Mouse (Mus musculus) G1E (cell line): Measurements from ENCODE around the gene Pcdh17. TPM values are rescaled to one million over a fixed set of nuclear protein-coding genes. Genes with fewer than 3 reads are reported as not detected.

Experiments
- ATAC-seq: 2 replicates; pipeline ENCODE4 v1.8.0; 2016; ENCODE audit warnings: mild to moderate bottlenecking; ENCODE audit not compliant: insufficient number of reproducible peaks, poor library complexity, low FRiP score, severe bottlenecking; ENCODE audit errors: extremely low read depth
- DNase-seq: peaks from one replicate; pipeline ENCODE4 v3.0.0; 2012; ENCODE audit warnings: low spot score
- H3K27me3 ChIP-seq: 2 replicates; pipeline ENCODE4 v1.6.1; 2012; ENCODE audit warnings: mild to moderate bottlenecking, low read length, inconsistent platforms; ENCODE audit not compliant: insufficient read depth
- H3K36me3 ChIP-seq: replicated peaks from 2 replicates; pipeline ENCODE3; 2012; ENCODE audit warnings: mild to moderate bottlenecking, inconsistent platforms
- H3K4me1 ChIP-seq: 2 replicates; pipeline ENCODE4 v1.6.1; 2012; ENCODE audit warnings: low read depth, low read length, inconsistent platforms, mixed read lengths; ENCODE audit not compliant: insufficient read depth
- H3K4me3 ChIP-seq: 2 replicates; pipeline ENCODE4 v1.5.1; 2012; ENCODE audit warnings: low read depth, mild to moderate bottlenecking, inconsistent platforms, low read length, moderate library complexity, mixed read lengths
- H3K9me3 ChIP-seq: replicated peaks from 2 replicates; pipeline ENCODE4 v1.6.1; 2012; ENCODE audit warnings: inconsistent platforms
- CTCF ChIP-seq: IDR thresholded peaks from 2 replicates; pipeline ENCODE4 v1.5.1; 2012; ENCODE audit warnings: low read depth, low read length, inconsistent platforms, mixed read lengths
- GATA1 ChIP-seq: IDR thresholded peaks from 2 replicates; pipeline ENCODE4 v1.6.1; 2012; ENCODE audit warnings: borderline replicate concordance, low read length, inconsistent platforms, mixed read lengths
- GATA2 ChIP-seq: IDR thresholded peaks from 2 replicates; pipeline ENCODE4 v1.6.1; 2012; ENCODE audit warnings: low read depth, low read length, inconsistent platforms, borderline replicate concordance
- POLR2AphosphoS5 ChIP-seq: IDR thresholded peaks from 2 replicates; pipeline ENCODE4 v1.6.1; 2012; ENCODE audit warnings: low read depth, low read length, inconsistent platforms; ENCODE audit not compliant: insufficient replicate concordance
- TAL1 ChIP-seq: conservative IDR thresholded peaks from 2 replicates; pipeline ENCODE4 v1.6.1; 2012; ENCODE audit warnings: low read depth, low read length, inconsistent platforms, mixed read lengths
- polyA plus RNA-seq: library from polyadenylated mRNA; stranded (reverse); fragments of >175 nt; gene quantifications from 2 replicates; pipeline ENCODE4 v1.2.3, GENCODE M21; 2012
- total RNA-seq, 2 experiments: library from RNA; stranded (forward) in 1 of 2; stranded (reverse) in 1 of 2; fragments of 200-1000 nt in 1 of 2; fragments of >200 nt in 1 of 2; fragmentation: Nextera tagmentation in 1 of 2; gene quantifications; 2 replicates each; pipeline ENCODE4 v1.2.3; 2014 to 2017

Gene Pcdh17
- total and polyA plus RNA-seq, 3 experiments = 0.05 TPM; not detected in 2

DNA sequence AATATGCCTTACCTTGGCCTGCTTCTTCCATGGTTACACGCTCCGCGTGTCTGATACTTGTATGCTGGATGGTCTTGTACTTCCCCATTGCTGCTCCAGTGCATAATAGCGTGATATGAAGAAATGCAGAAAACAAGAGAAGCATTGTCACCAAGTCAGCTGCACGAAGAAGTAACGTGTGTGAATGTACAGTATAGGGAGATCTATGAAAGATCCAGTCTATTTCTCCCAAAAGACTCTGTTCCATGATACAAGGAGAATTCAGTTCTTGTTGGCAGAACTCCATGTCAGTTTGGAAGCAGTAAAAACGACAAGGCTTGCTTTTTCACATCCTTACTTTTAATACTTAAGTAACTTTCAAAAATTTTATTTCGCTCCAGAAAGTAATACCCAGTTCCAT is 33.0 kb downstream of the Pcdh17 start:
- Histone ChIP-seq H3K9me3 (peaks cover 9% of the 10 kb centered on the region; the same call in 1 of the 2 replicates), H3K4me3 (no peak overlapping the region), H3K27me3 (no peaks in the 10 kb centered on the region), H3K36me3 (no peaks in the 10 kb centered on the region), H3K4me1 (no peaks in the 10 kb centered on the region)
- TF ChIP-seq TAL1 = no peak
- no peak for TF ChIP-seq GATA1
- TF ChIP-seq GATA2 = no peak
- TF ChIP-seq CTCF = no peak
- TF ChIP-seq POLR2AphosphoS5 = no peak
- ATAC-seq (no peak), DNase-seq (no peak)

DNA sequence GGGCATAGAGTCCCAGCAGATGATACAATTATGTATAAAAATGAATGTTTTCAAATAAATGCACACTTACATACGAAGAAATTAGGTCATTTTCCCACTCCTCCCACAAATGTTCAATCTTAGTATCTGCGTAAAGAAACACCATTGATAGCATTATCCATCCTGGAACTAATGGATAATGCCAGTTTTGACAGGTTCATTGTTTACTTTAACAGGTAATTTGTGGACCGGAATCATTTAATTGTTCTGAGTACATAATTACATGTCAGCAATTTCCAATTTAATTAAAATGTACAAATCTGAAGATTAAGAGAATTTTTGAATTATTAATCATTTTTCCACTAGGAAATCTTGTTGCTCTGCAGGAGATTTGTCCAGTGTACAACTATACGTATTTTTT is 33.5 kb downstream of the Pcdh17 start:
- TF ChIP-seq GATA1 (no peak), POLR2AphosphoS5 (no peak), CTCF (no peak), TAL1 (no peak), GATA2 (no peak)
- DNase-seq = no peak
- Histone ChIP-seq H3K4me1 (no peaks in the 10 kb centered on the region), H3K4me3 (no peak overlapping the region), H3K36me3 (no peaks in the 10 kb centered on the region), H3K9me3 (peaks cover 9% of the 10 kb centered on the region), H3K27me3 (no peaks in the 10 kb centered on the region)
- no peak for ATAC-seq

DNA sequence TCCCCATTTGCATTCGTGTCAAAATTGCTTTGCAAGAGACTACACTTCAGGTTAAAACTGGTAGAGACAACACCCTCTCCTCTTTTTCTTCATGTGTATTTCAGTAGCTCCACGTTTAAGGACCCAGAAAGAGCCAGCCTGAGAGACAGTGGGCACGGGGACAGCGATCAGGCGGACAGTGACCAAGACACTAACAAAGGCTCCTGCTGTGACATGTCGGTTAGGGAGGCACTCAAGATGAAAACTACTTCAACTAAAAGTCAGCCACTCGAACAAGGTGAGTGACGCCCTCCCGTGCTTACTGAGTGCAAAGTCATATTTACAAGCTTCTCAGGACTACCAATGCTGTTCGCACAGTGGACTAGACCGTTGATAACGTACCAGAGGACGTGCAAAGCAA is 34.0 kb downstream of the Pcdh17 start:
- Histone ChIP-seq H3K9me3 (peaks cover 11% of the 10 kb centered on the region), H3K4me1 (no peaks in the 10 kb centered on the region), H3K36me3 (no peaks in the 10 kb centered on the region), H3K27me3 (no peaks in the 10 kb centered on the region), H3K4me3 (no peak overlapping the region)
- no peak for ATAC-seq
- TF ChIP-seq POLR2AphosphoS5 = no peak
- TF ChIP-seq GATA2 = no peak
- no peak for TF ChIP-seq GATA1
- TF ChIP-seq TAL1 = no peak
- no peak for TF ChIP-seq CTCF
- no peak for DNase-seq

DNA sequence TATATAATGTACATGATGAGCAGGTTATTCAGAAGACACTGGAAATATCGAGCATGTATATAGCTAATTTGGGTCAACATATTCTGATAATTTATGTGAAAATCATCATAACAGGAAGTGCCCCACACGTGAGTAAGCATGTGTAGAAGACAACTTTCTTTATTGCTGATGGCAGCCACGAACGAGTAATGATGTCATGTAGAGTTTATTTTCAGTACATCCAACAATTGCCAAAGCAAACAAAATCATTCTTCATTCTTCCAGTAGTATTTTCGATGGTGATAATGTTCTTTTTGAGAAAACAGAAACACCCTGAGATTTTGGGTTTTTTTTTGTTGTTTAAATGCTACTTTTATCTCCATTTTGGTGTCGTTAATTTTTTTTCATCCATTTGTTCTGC is 37.2 kb downstream of the Pcdh17 start:
- ATAC-seq (no peak), DNase-seq (no peak)
- Histone ChIP-seq H3K4me1 (no peaks in the 10 kb centered on the region), H3K9me3 (peaks cover 9% of the 10 kb centered on the region), H3K27me3 (no peaks in the 10 kb centered on the region), H3K36me3 (no peaks in the 10 kb centered on the region), H3K4me3 (no peak overlapping the region)
- no peak for TF ChIP-seq POLR2AphosphoS5
- TF ChIP-seq CTCF = no peak
- no peak for TF ChIP-seq GATA2
- TF ChIP-seq TAL1 = no peak
- no peak for TF ChIP-seq GATA1

DNA sequence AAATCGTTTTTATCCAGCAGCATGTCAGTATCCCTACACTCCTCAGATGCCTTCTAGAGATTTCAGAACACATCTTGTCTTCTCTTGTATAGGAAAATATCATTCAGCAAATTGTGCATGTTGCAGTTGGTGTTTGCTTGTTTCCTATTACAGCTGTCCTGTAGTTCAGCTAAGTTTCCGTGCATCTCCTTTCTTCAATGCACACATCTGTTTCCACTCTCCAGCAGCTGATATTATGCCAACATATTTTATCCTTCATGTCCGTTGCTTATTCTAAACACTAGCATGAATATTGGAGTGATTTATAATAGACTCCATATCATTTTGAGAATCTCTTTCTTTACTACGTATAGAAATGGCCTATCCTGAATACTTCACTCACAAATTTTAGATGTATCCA is 41.0 kb downstream of the Pcdh17 start:
- H3K4me1 ChIP-seq = no peaks in the 10 kb centered on the region
- peaks cover 5% of the 10 kb centered on the region for H3K9me3 ChIP-seq
- DNase-seq (no peak), ATAC-seq (no peak)
- TF ChIP-seq TAL1 (no peak), POLR2AphosphoS5 (no peak), CTCF (no peak), GATA2 (no peak), GATA1 (no peak)
- H3K36me3 ChIP-seq = no peaks in the 10 kb centered on the region
- no peaks in the 10 kb centered on the region for H3K27me3 ChIP-seq
- no peak overlapping the region for H3K4me3 ChIP-seq

DNA sequence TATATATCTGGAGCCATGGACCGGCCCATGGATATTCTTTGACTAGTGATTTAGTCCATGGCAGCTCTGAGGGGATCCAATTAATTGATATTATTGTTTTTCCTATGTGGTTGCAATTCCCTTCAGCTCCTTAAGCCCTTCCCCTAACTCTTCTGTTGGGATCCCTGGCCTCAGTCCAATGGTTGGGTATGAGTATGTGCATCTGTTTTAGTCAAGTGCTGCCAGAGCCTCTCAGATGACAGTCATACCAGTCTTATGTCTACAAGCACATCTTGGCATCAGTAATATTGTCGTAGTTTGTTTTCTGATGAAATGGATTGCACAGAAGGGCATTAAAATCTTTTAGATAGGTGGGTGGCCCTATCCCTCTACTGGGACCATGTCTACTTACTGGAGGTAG is 67.6 kb downstream of the Pcdh17 start:
- peaks cover 6% of the 10 kb centered on the region; the same call in 1 of the 2 replicates for H3K9me3 ChIP-seq
- ATAC-seq = no peak

DNA sequence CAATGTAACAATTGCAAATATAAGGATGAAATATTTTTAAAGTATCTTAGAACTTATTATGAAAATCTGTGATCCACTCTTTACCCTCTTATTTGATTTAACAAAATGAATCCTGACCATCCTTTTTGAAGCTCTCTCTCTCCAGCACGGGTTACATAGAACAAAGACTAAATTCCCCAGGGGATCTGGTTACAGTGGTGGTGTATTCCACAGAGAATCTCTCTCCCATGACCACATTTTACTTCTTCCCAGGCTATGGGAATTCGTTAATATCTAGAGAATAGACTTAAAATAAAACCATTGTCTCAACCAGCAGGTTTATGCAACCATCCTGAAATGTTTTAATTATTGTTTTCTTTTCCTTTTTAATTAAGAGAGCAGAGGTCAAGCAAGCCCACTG is 89.0 kb downstream of the Pcdh17 start:
- no peaks in the 10 kb centered on the region for H3K4me1 ChIP-seq
- no peak for TF ChIP-seq POLR2AphosphoS5
- no peak for TF ChIP-seq GATA1
- TF ChIP-seq GATA2 = no peak
- TF ChIP-seq TAL1 = no peak
- TF ChIP-seq CTCF = no peak
- no peaks in the 10 kb centered on the region for H3K36me3 ChIP-seq
- no peaks in the 10 kb centered on the region for H3K27me3 ChIP-seq
- DNase-seq = no peak
- no peak overlapping the region for H3K4me3 ChIP-seq
- ATAC-seq = no peak
- H3K9me3 ChIP-seq = peaks cover 7% of the 10 kb centered on the region

More for the DNA sequence above, 67.6 kb downstream of the Pcdh17 start:
- Histone ChIP-seq H3K36me3 (no peaks in the 10 kb centered on the region), H3K4me1 (no peaks in the 10 kb centered on the region), H3K27me3 (no peaks in the 10 kb centered on the region), H3K4me3 (no peak overlapping the region)
- TF ChIP-seq TAL1 (no peak), GATA1 (no peak), GATA2 (no peak), CTCF (no peak), POLR2AphosphoS5 (no peak)
- DNase-seq = no peak
